Mouse (Mus musculus): Measurements from ENCODE around the gene Fermt2.

DNA sequence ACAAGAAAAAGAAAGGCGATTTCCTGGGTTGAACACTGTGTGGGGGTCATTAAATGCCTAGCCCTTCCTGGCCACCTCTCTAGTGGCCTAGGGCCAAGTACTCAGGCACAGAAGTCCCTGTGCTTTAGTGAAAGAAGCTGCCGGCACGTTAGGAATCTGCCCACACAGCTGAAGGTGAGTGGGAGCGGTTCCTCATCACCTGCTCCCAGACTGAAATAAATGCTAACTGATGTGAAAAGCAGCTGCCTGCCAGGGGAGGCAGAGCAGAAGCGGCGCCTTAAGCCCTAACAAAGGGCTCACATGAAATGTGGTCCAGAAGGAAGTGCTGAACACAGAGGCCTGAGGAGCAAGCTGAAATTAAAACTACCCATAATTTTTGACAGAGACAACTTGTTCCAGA, 22.9 kb downstream of the Fermt2 start:
- TF ChIP-seq CTCF (IDR thresholded peaks at IDR 0.05; ENCODE audit: low read depth, low read length), result no peak
- no peak; the same call in 1 of the 2 replicates for TF ChIP-seq EP300 (IDR thresholded peaks at IDR 0.05; ENCODE audit: insufficient read depth, low read depth, low read length)

All from ES-Bruce4 (cell line).